ENCODE assay signal across 9 mouse cellular contexts in the genomic region with DNA sequence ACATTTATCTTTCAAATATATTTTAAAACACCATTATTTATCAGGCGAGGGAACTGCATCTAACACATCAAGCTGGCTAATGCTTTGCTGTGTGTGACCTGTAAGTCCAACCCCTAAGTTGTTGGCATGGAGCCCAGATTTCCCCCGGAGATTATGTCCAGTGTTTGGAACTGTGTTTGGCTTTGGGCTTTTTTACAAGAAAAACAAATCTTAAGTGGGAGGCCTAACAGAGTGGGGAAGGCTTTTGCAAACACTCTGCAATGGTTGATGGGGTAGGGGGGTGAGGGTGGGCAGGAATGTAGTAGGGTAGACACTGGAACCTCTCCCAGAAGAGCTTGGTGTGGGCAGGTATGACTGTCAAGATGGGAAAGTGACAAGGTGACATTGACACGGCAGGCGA.
A peak's percentile ranks its signal among the peaks of the same experiment; 100 is the strongest.
DNase-seq lines count a peak whose midpoint lies in the region; ATAC-seq and TF ChIP-seq lines count a peak whose summit lies in the region.
"Had no signal": no experiment of that assay in that cellular context is flagged by ENCODE, and none has a peak within 500 bp of the region (broad histone marks: within the 10 kb centered on the region; RNA-seq: fewer than 3 reads in every experiment).

No protein-coding gene starts in this region.

- H3K27me3 ChIP-seq in liver, postnatal 0 days (ENCODE audit: insufficient read depth, low read length), result no peaks in the 10 kb centered on the region
- H3K27me3 ChIP-seq in embryonic facial prominence, embryonic 12.5 days, result no peaks in the 10 kb centered on the region

- no peak for ATAC-seq in liver, postnatal 0 days
- peak; percentile 79; the same call in 1 of the 2 replicates for ATAC-seq in embryonic facial prominence, embryonic 12.5 days (ENCODE audit: insufficient number of reproducible peaks, insufficient read depth, low FRiP score, low TSS enrichment)
- ATAC-seq in megakaryocyte-erythroid progenitor cell, adult 5-6 weeks (replicated peaks; ENCODE audit: low FRiP score, low TSS enrichment, poor library complexity, severe bottlenecking), result no peak

- no peaks in the 10 kb centered on the region for H3K4me1 ChIP-seq in liver, postnatal 0 days (ENCODE audit: insufficient read depth)
- H3K4me1 ChIP-seq in embryonic facial prominence, embryonic 12.5 days, result peaks cover 16% of the 10 kb centered on the region

- intact Hi-C loops in heart, postnatal 36 days (cut with DNase I), result no loop called here

- no peaks in the 10 kb centered on the region for H3K9me3 ChIP-seq in liver, postnatal 0 days (ENCODE audit: low read length)
- no peaks in the 10 kb centered on the region for H3K9me3 ChIP-seq in embryonic facial prominence, embryonic 12.5 days

- no peak overlapping the region for H3K9ac ChIP-seq in liver, postnatal 0 days (replicated peaks)
- H3K9ac ChIP-seq in embryonic facial prominence, embryonic 12.5 days, result no peak overlapping the region

- H3K27ac ChIP-seq in liver, postnatal 0 days (ENCODE audit: low read depth), result no peak overlapping the region
- H3K27ac ChIP-seq in embryonic facial prominence, embryonic 12.5 days, result 0 out of 2 replicates have a peak overlapping the region, but pooled peaks have one; percentile 18

- peak; percentile 25 for DNase-seq in liver
- no peak for DNase-seq in liver, postnatal 0 days
- peak; percentile 36 for DNase-seq in kidney, adult 11 months
- peak; percentile 66 for DNase-seq in mesoderm, embryonic 11.5 days (ENCODE audit: low read depth, low spot score)
- no peak for DNase-seq in urinary bladder, adult 18-20 months (ENCODE audit: low spot score in 2 of 2)
- DNase-seq in heart, postnatal 36 days, result no peak

- TF ChIP-seq CTCF in liver, postnatal 0 days (IDR thresholded peaks at IDR 0.05; ENCODE audit: low read depth), result no peak

- no peak for TF ChIP-seq EP300 in liver, postnatal 0 days (IDR thresholded peaks at IDR 0.05; ENCODE audit: low read depth)

- H3K4me3 ChIP-seq in liver, postnatal 0 days (ENCODE audit: low read depth, low read length), result no peak overlapping the region
- no peak overlapping the region for H3K4me3 ChIP-seq in embryonic facial prominence, embryonic 12.5 days
- H3K4me3 ChIP-seq: myocyte had no signal

- 61% methylated on average over 4 of the region's 4 CpGs for WGBS in liver, postnatal 0 days (ENCODE audit: insufficient replicate concordance)
- WGBS in embryonic facial prominence, embryonic 12.5 days, result 45% methylated on average over 4 of the region's 4 CpGs

- H3K4me2 ChIP-seq in liver, postnatal 0 days (ENCODE audit: low read depth, low read length), result no peak overlapping the region
- no peak overlapping the region for H3K4me2 ChIP-seq in embryonic facial prominence, embryonic 12.5 days (replicated peaks)

- no peaks in the 10 kb centered on the region for H3K36me3 ChIP-seq in liver, postnatal 0 days (replicated peaks; ENCODE audit: insufficient read depth, low read length)
- peaks cover 28% of the 10 kb centered on the region for H3K36me3 ChIP-seq in embryonic facial prominence, embryonic 12.5 days

Comparison
In these comparisons a context has a peak if more than half of its experiments do, and no peak if none do; other contexts are left out.
1. DNase-seq: peak in liver (single experiment), kidney, adult 11 months (single experiment) and mesoderm, embryonic 11.5 days (single experiment); none in liver, postnatal 0 days (single experiment), urinary bladder, adult 18-20 months (0 of 2) and heart, postnatal 36 days (0 of 2).